Mouse (Mus musculus) layer of hippocampus, adult 18-20 months (tissue): ENCODE measurements around the gene Sema4a. TPM values are rescaled to one million over a fixed set of nuclear protein-coding genes. Genes with fewer than 3 reads are reported as not detected.

Experiments
- DNase-seq, 2 experiments: peaks; one replicate each; pipeline ENCODE4 v3.0.0; 2022; ENCODE audit warnings: low spot score in 2 of 2
- total RNA-seq, 2 experiments: library from RNA; stranded (reverse); gene quantifications; 2 replicates each; pipeline ENCODE4 v1.2.3; 2021

Gene Sema4a
- total RNA-seq, 2 experiments from 2014 or later = 40.4 to 41.5 TPM

GRCm38 (mm10) chr3:88487396-88487795, 26.4 kb upstream of the Sema4a start:
- no peak for DNase-seq

GRCm38 (mm10) chr3:88486887-88487286, 25.9 kb upstream of the Sema4a start:
- no peak for DNase-seq

GRCm38 (mm10) chr3:88486043-88486442, 25.1 kb upstream of the Sema4a start:
- DNase-seq = no peak

GRCm38 (mm10) chr3:88484597-88485316, 23.8 kb upstream of the Sema4a start:
- peak in 1 of 2 experiments; percentile 34 for DNase-seq

GRCm38 (mm10) chr3:88483621-88484020, 22.6 kb upstream of the Sema4a start:
- DNase-seq = peak in 1 of 2 experiments; percentile 81

GRCm38 (mm10) chr3:88483141-88483540, 22.2 kb upstream of the Sema4a start:
- DNase-seq = no peak

GRCm38 (mm10) chr3:88482336-88482735, 21.4 kb upstream of the Sema4a start:
- no peak for DNase-seq

- no peak for DNase-seq
These were observed 20.5 kb upstream of the Sema4a start for GRCm38 (mm10) chr3:88481372-88482040.

GRCm38 (mm10) chr3:88480679-88481078, 19.7 kb upstream of the Sema4a start:
- no peak for DNase-seq

- no peak for DNase-seq
These were observed 18.8 kb upstream of the Sema4a start for GRCm38 (mm10) chr3:88479828-88480227.

GRCm38 (mm10) chr3:88479163-88479562, 18.2 kb upstream of the Sema4a start:
- DNase-seq = no peak

GRCm38 (mm10) chr3:88477735-88478134, 16.8 kb upstream of the Sema4a start:
- peak; percentile 56 to 87 for DNase-seq

GRCm38 (mm10) chr3:88476403-88476802, 15.4 kb upstream of the Sema4a start:
- DNase-seq = no peak

GRCm38 (mm10) chr3:88473571-88473970, 12.6 kb upstream of the Sema4a start:
- DNase-seq = no peak

GRCm38 (mm10) chr3:88473020-88473419, 12.0 kb upstream of the Sema4a start:
- no peak for DNase-seq

- no peak for DNase-seq
These were observed 10.0 kb upstream of the Sema4a start for GRCm38 (mm10) chr3:88470943-88471479.

GRCm38 (mm10) chr3:88469466-88469865, 8.5 kb upstream of the Sema4a start:
- DNase-seq = no peak

GRCm38 (mm10) chr3:88467116-88467824, 6.3 kb upstream of the Sema4a start:
- DNase-seq = peak; percentile 82 to 93

- DNase-seq = no peak
These were observed 4.1 kb upstream of the Sema4a start for GRCm38 (mm10) chr3:88465127-88465526.

- no peak for DNase-seq
These were observed 3.4 kb upstream of the Sema4a start for GRCm38 (mm10) chr3:88464425-88464824.

- DNase-seq = no peak
These were observed 953 bp downstream of the Sema4a start for GRCm38 (mm10) chr3:88460029-88460428.

- DNase-seq = peak in 1 of 2 experiments; percentile 35
These were observed 2.2 kb downstream of the Sema4a start for GRCm38 (mm10) chr3:88458778-88459219.
